Mouse (Mus musculus) embryonic facial prominence, embryonic 14.5 days (tissue): ENCODE measurements at regions not wholly inside any gene's neighbourhood (a gene's known extent, or its start where the extent isn't known, plus 50 kb on each side); places are given as distances from the start of the nearest gene placed in this dataset.
"Not testable (repeated sequence)": the region's sequence is repeated elsewhere in the genome, so short reads cannot be mapped to it uniquely, and the experiment has no call there.

Source experiments
- ATAC-seq: fragments of 200-750 bp; cut with Nextera tagmentation; 2 replicates; pipeline ENCODE4 v1.8.0; 2017; ENCODE audit warnings: low read depth, moderate number of reproducible peaks, moderate TSS enrichment
- DNase-seq: peaks from one replicate; pipeline ENCODE4 v3.0.0-alpha.2; 2015; ENCODE audit warnings: low spot score
- H3K27ac ChIP-seq: fragments of 300-500 bp; sonication (generic); replicated peaks from 2 replicates; pipeline ENCODE4 v1.5.1; 2014; ENCODE audit warnings: low read depth, mild to moderate bottlenecking, low read length, moderate library complexity
- H3K27me3 ChIP-seq: fragments of 300-500 bp; sonication (generic); replicated peaks from 2 replicates; pipeline ENCODE4 v1.6.1; 2014; ENCODE audit warnings: low read length; ENCODE audit not compliant: control insufficient read depth, insufficient read depth
- H3K36me3 ChIP-seq: fragments of 300-500 bp; sonication (generic); 2 replicates; pipeline ENCODE4 v1.6.1; 2014; ENCODE audit warnings: low read length, mixed read lengths; ENCODE audit not compliant: control insufficient read depth, insufficient read depth
- H3K4me1 ChIP-seq: fragments of 300-500 bp; sonication (generic); 2 replicates; pipeline ENCODE4 v1.6.1; 2014; ENCODE audit warnings: antibody characterized with exemption, low read length; ENCODE audit not compliant: control insufficient read depth, insufficient read depth
- H3K4me2 ChIP-seq: fragments of 300-500 bp; sonication (generic); 2 replicates; pipeline ENCODE4 v1.6.1; 2014; ENCODE audit warnings: low read depth, mild to moderate bottlenecking, low read length, moderate library complexity, mixed read lengths
- H3K4me3 ChIP-seq: fragments of 300-500 bp; sonication (generic); 2 replicates; pipeline ENCODE4 v1.5.1; 2014; ENCODE audit warnings: low read depth, mild to moderate bottlenecking, low read length
- H3K9ac ChIP-seq: fragments of 300-500 bp; sonication (generic); 2 replicates; pipeline ENCODE4 v1.6.1; 2014; ENCODE audit warnings: low read depth, mild to moderate bottlenecking, low read length, moderate library complexity, mixed read lengths
- H3K9me3 ChIP-seq: fragments of 300-500 bp; sonication (generic); 2 replicates; pipeline ENCODE4 v1.6.1; 2016; ENCODE audit warnings: low read length; ENCODE audit not compliant: control insufficient read depth
- WGBS: fragments of 180-500 bp; shearing (Covaris S2); extraction: QIAGEN DNeasy Blood & Tissue Kit; methylation state at CpG from one replicate; pipeline ENCODE4 v1.1.7; 2014; 5-methylcytosine and 5-hydroxymethylcytosine counted together

GRCm38 (mm10) chr8:118209301-118209700 lies 74.2 kb upstream of the Cdh13 start:
- H3K4me2 ChIP-seq, H3K27ac ChIP-seq, ATAC-seq, H3K36me3 ChIP-seq, H3K9me3 ChIP-seq, H3K4me3 ChIP-seq, H3K27me3 ChIP-seq, DNase-seq, H3K4me1 ChIP-seq, H3K9ac ChIP-seq: not testable (repeated sequence)
- 93% methylated on average over 16 of the region's 16 CpGs for WGBS

GRCm38 (mm10) chr8:118190866-118191265 lies 92.7 kb upstream of the Cdh13 start:
- Histone ChIP-seq H3K4me2 (no peak overlapping the region), H3K4me1 (no peaks in the 10 kb centered on the region), H3K36me3 (no peaks in the 10 kb centered on the region), H3K9me3 (no peaks in the 10 kb centered on the region), H3K9ac (no peak overlapping the region), H3K27ac (no peak overlapping the region), H3K27me3 (no peaks in the 10 kb centered on the region), H3K4me3 (no peak overlapping the region)
- DNase-seq: peak; percentile 14
- WGBS: 73% methylated on average over 6 of the region's 6 CpGs
- ATAC-seq: no peak

- Histone ChIP-seq H3K9me3 (no peaks in the 10 kb centered on the region), H3K36me3 (no peaks in the 10 kb centered on the region), H3K9ac (no peak overlapping the region), H3K27me3 (no peaks in the 10 kb centered on the region), H3K4me2 (no peak overlapping the region), H3K4me1 (no peaks in the 10 kb centered on the region), H3K27ac (no peak overlapping the region), H3K4me3 (no peak overlapping the region)
- WGBS: 71% methylated on average over 15 of the region's 15 CpGs
- no peak for DNase-seq
- ATAC-seq: no peak
These were observed 94.3 kb upstream of the Cdh13 start for GRCm38 (mm10) chr8:118189226-118189625.

- H3K4me3 ChIP-seq: no peak overlapping the region
- ATAC-seq (no peak), DNase-seq (peak; percentile 37)
- H3K4me1 ChIP-seq: no peaks in the 10 kb centered on the region
- H3K4me2 ChIP-seq: no peak overlapping the region
- H3K9ac ChIP-seq: no peak overlapping the region
- H3K9me3 ChIP-seq: no peaks in the 10 kb centered on the region
- no peaks in the 10 kb centered on the region for H3K36me3 ChIP-seq
- no peak overlapping the region for H3K27ac ChIP-seq
- no peaks in the 10 kb centered on the region for H3K27me3 ChIP-seq
- 39% methylated on average over 7 of the region's 7 CpGs for WGBS
These were observed 114.5 kb upstream of the Cdh13 start for GRCm38 (mm10) chr8:118169001-118169413.

- Histone ChIP-seq H3K4me3 (no peak overlapping the region), H3K27ac (no peak overlapping the region), H3K9me3 (no peaks in the 10 kb centered on the region), H3K27me3 (no peaks in the 10 kb centered on the region), H3K36me3 (no peaks in the 10 kb centered on the region), H3K9ac (no peak overlapping the region), H3K4me1 (no peaks in the 10 kb centered on the region), H3K4me2 (no peak overlapping the region)
- 68% methylated on average over 10 of the region's 10 CpGs for WGBS
- ATAC-seq (peak; percentile 91), DNase-seq (peak; percentile 84)
These were observed 121.4 kb upstream of the Cdh13 start for GRCm38 (mm10) chr8:118162171-118162570.

- Histone ChIP-seq H3K36me3 (no peaks in the 10 kb centered on the region), H3K27me3 (no peaks in the 10 kb centered on the region), H3K9ac (no peak overlapping the region), H3K4me2 (no peak overlapping the region), H3K4me1 (no peaks in the 10 kb centered on the region), H3K27ac (no peak overlapping the region), H3K4me3 (no peak overlapping the region), H3K9me3 (no peaks in the 10 kb centered on the region)
- ATAC-seq: no peak
- peak; percentile 31 for DNase-seq
- WGBS: 65% methylated on average over 10 of the region's 10 CpGs
These were observed 136.0 kb upstream of the Cdh13 start for GRCm38 (mm10) chr8:118147359-118148205.

GRCm38 (mm10) chr8:118144546-118144945 lies 139.0 kb upstream of the Cdh13 start:
- no peaks in the 10 kb centered on the region for H3K36me3 ChIP-seq
- H3K9ac ChIP-seq: no peak overlapping the region
- no peaks in the 10 kb centered on the region for H3K27me3 ChIP-seq
- 56% methylated on average over 5 of the region's 5 CpGs for WGBS
- peaks cover 3% of the 10 kb centered on the region; the same call in 1 of the 2 replicates for H3K4me1 ChIP-seq
- H3K27ac ChIP-seq: no peak overlapping the region
- no peak overlapping the region for H3K4me3 ChIP-seq
- DNase-seq (peak; percentile 10), ATAC-seq (no peak)
- H3K9me3 ChIP-seq: no peaks in the 10 kb centered on the region
- no peak overlapping the region for H3K4me2 ChIP-seq

GRCm38 (mm10) chr8:118142311-118142710 lies 141.2 kb upstream of the Cdh13 start:
- Histone ChIP-seq H3K36me3 (no peaks in the 10 kb centered on the region), H3K9me3 (no peaks in the 10 kb centered on the region), H3K4me2 (no peak overlapping the region), H3K27ac (no peak overlapping the region), H3K27me3 (no peaks in the 10 kb centered on the region), H3K4me3 (no peak overlapping the region), H3K9ac (no peak overlapping the region), H3K4me1 (peaks cover 3% of the 10 kb centered on the region; the same call in 1 of the 2 replicates)
- WGBS: 86% methylated on average over 8 of the region's 8 CpGs
- DNase-seq: no peak
- ATAC-seq: no peak

- no peak overlapping the region for H3K27ac ChIP-seq
- H3K4me3 ChIP-seq: no peak overlapping the region
- 65% methylated on average over 6 of the region's 6 CpGs for WGBS
- DNase-seq: peak; percentile 65
- ATAC-seq: peak; percentile 57
- peaks cover 8% of the 10 kb centered on the region; the same call in 1 of the 2 replicates for H3K4me1 ChIP-seq
- no peaks in the 10 kb centered on the region for H3K9me3 ChIP-seq
- H3K9ac ChIP-seq: no peak overlapping the region
- H3K36me3 ChIP-seq: no peaks in the 10 kb centered on the region
- no peaks in the 10 kb centered on the region for H3K27me3 ChIP-seq
- H3K4me2 ChIP-seq: no peak overlapping the region
These were observed 143.6 kb upstream of the Cdh13 start for GRCm38 (mm10) chr8:118139928-118140327.
